Mouse (Mus musculus) heart, adult 2 months (tissue): ENCODE measurements around the gene Tln1. TPM values are rescaled to one million over a fixed set of nuclear protein-coding genes. Genes with fewer than 3 reads are reported as not detected.

Experiments
- DNase-seq, 2 experiments: peaks; one replicate each; pipeline ENCODE4 v3.0.0; 2021
- H3K27ac ChIP-seq: fragments of 200-600 bp; 2 replicates; pipeline ENCODE4 v1.8.1; 2022
- H3K27me3 ChIP-seq: fragments of 200-500 bp; 2 replicates; pipeline ENCODE4 v1.6.1; 2012; ENCODE audit warnings: mild to moderate bottlenecking, low read length, inconsistent platforms, mixed read lengths; ENCODE audit not compliant: control insufficient read depth, insufficient read depth
- H3K36me3 ChIP-seq: fragments of 200-500 bp; 2 replicates; pipeline ENCODE4 v1.6.1; 2012; ENCODE audit warnings: low read length, inconsistent platforms; ENCODE audit not compliant: control insufficient read depth, insufficient read depth
- H3K4me1 ChIP-seq: fragments of 200-500 bp; 2 replicates; pipeline ENCODE4 v1.6.1; 2011; ENCODE audit warnings: low read length; ENCODE audit not compliant: control insufficient read depth, insufficient read depth
- H3K4me3 ChIP-seq: fragments of 200-600 bp; 2 replicates; pipeline ENCODE4 v1.8.1; 2022
- H3K79me2 ChIP-seq: fragments of 200-500 bp; replicated peaks from 2 replicates; pipeline ENCODE4 v1.6.1; 2012; ENCODE audit warnings: mild to moderate bottlenecking, inconsistent platforms, low read length, moderate library complexity, mixed read lengths; ENCODE audit not compliant: control insufficient read depth, insufficient read depth
- H3K9ac ChIP-seq: fragments of 200-500 bp; 2 replicates; pipeline ENCODE4 v1.6.1; 2012; ENCODE audit warnings: low read depth, mild to moderate bottlenecking, control low read depth, inconsistent platforms, low read length, mixed read lengths
- CTCF ChIP-seq: fragments of 200-600 bp; IDR thresholded peaks from 2 replicates; pipeline ENCODE4 v1.8.1; 2022; ENCODE audit warnings: antibody characterized with exemption, mild to moderate bottlenecking, moderate library complexity
- EP300 ChIP-seq: fragments of 200-500 bp; IDR thresholded peaks from 2 replicates; pipeline ENCODE4 v1.6.1; 2011; ENCODE audit warnings: low read depth, low read length, control low read depth; ENCODE audit not compliant: insufficient read depth
- POLR2A ChIP-seq: fragments of 200-500 bp; IDR thresholded peaks from 2 replicates; pipeline ENCODE4 v1.6.1; 2011; ENCODE audit warnings: mild to moderate bottlenecking, low read depth, low read length, control low read depth; ENCODE audit not compliant: insufficient read depth
- WGBS: fragments of 180-500 bp; shearing (Covaris S2); methylation state at CpG from one replicate; pipeline ENCODE4 v1.1.7; 2018; 5-methylcytosine and 5-hydroxymethylcytosine counted together
- intact Hi-C: fragments of 180-260 bp; cut with DNase I; formaldehyde crosslinking; loops from one replicate; pipeline ENCODE4 v1.15.1; 2025
- polyA plus RNA-seq: library from polyadenylated mRNA; depleted of rRNA; stranded (reverse); fragments of >200 nt; gene quantifications from 2 replicates; pipeline ENCODE4 v1.2.3, GENCODE M21; 2012
- total RNA-seq, 2 experiments: library from RNA; stranded (reverse); gene quantifications; 2 replicates each; pipeline ENCODE4 v1.2.3; 2021

Gene Tln1
- total and polyA plus RNA-seq, 3 experiments = 53.1 to 109 (median 105) TPM

DNA sequence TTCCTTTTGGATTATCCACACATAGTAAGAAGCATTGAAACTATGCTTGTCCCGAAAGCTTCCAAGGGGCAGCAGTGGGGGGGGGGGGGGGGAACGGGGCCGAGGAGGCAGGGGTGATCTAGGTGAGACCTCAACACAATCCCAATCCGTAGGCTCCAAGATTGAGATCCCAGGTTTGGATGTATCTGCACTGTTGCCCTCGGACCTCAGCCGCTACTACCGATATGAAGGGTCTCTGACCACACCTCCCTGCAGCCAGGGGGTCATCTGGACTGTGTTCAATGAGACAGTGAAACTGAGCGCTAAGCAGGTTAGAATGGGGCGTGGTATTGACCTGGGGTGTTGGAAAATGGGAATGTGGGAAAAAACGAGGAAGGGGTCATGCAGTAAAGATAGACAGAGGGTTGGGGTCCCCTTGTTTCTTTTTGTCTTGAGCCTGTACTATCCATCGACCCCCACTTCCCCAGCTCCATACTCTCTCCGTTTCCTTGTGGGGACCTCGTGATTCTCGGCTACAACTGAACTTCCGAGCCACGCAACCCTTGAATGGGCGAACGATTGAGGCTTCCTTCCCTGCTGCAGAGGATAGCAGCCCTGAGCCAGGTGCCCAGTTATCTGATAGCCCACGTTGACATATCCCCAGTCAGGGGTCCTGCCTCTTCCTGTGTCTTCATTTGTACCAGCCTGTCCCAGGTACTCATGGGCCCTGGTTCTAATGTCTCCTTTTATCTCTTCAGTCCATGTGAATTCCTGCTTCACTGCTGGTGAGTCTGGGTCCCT, 50.6 kb downstream of the Tln1 start:
- no peak for DNase-seq
- H3K4me1 ChIP-seq = peaks cover 4% of the 10 kb centered on the region
- H3K27ac ChIP-seq = no peak overlapping the region
- H3K4me3 ChIP-seq = no peak overlapping the region
- no peak for TF ChIP-seq CTCF
- no peak for TF ChIP-seq EP300
- no peak for TF ChIP-seq POLR2A
- intact Hi-C loops = no loop called here
- no peaks in the 10 kb centered on the region for H3K36me3 ChIP-seq
- 62% methylated on average over 19 of the region's 19 CpGs for WGBS
- H3K9ac ChIP-seq = no peak overlapping the region
- H3K27me3 ChIP-seq = no peaks in the 10 kb centered on the region
- no peaks in the 10 kb centered on the region for H3K79me2 ChIP-seq

DNA sequence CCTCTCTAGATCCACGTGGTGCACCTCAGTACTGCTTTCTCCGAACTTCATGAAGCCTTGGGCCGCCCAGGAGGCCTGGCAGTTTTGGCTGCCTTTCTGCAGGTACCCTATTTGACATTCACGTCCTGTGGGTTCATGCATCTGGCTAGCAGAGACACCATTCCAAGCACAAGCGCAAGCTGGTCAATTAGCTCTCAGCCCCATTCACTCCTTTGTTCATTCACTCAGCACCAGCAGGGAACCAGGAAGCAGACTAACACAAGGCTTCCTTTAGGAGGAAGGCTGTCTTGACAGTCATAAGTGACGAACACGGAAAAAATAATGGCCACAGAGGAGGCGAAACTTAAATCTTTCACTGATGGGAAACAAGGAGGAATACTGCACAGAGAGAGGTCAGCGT, 53.4 kb downstream of the Tln1 start:
- Histone ChIP-seq H3K4me1 (peaks cover 4% of the 10 kb centered on the region), H3K4me3 (no peak overlapping the region), H3K9ac (no peak overlapping the region), H3K27ac (no peak overlapping the region), H3K79me2 (no peaks in the 10 kb centered on the region), H3K27me3 (no peaks in the 10 kb centered on the region), H3K36me3 (no peaks in the 10 kb centered on the region)
- DNase-seq = no peak
- 46% methylated on average over 9 of the region's 9 CpGs for WGBS
- TF ChIP-seq CTCF = no peak
- no peak for TF ChIP-seq EP300
- no peak for TF ChIP-seq POLR2A
- intact Hi-C loops = no loop called here

- H3K36me3 ChIP-seq = no peaks in the 10 kb centered on the region
- H3K27me3 ChIP-seq = no peaks in the 10 kb centered on the region
- intact Hi-C loops = no loop called here
- H3K79me2 ChIP-seq = no peaks in the 10 kb centered on the region
- TF ChIP-seq CTCF (0 out of 2 replicates have a peak, but pooled peaks have one; percentile 15), EP300 (no peak), POLR2A (peak; percentile 50; the same call in 1 of the 2 replicates)
- 8% methylated on average over 13 of the region's 13 CpGs for WGBS
- peaks cover 4% of the 10 kb centered on the region for H3K4me1 ChIP-seq
- no peak overlapping the region for H3K27ac ChIP-seq
- H3K9ac ChIP-seq = peak overlapping the region; percentile 49
- peak; percentile 60 for DNase-seq
- peak overlapping the region; percentile 44 for H3K4me3 ChIP-seq
Observed at GRCm38 (mm10) chr4:43508666-43508997, 53.9 kb downstream of the Tln1 start.

DNA sequence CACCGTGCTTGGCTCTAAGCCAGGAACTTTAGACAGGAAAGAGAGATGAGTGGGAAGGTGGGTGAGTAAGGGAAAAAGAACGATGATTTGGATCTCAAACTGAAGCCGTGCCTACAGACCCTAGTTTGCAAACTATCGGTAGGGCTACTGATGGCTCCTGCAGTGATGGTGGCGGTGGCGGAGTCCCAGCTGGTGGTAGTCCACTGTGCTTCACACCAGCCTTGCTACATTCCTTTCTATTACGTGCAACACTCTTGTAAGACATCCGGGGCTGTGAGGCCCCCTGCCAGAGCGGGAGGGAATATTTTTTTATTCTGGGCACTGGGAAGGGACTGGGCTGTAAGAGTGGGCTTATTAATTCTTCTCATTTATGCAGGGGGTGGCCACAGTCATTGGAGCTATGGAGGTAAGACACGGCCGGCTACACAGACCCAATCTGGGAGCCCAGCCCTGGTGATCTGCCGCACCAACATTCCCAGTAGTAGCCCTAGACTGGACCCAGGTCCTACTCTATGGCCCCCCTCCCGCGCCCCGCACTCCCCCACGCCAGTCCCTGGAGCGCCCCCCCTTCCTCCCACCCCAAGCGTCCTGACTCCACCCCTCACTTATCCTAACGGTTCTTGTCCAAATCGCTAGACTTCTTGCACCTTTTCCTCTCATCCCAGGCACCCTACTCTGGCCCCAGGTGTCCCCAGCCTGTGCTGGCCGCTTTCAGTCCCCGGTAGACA, 54.4 kb downstream of the Tln1 start:
- intact Hi-C loops = no loop called here
- Histone ChIP-seq H3K27me3 (no peaks in the 10 kb centered on the region), H3K36me3 (no peaks in the 10 kb centered on the region), H3K79me2 (no peaks in the 10 kb centered on the region), H3K9ac (peak overlapping the region; percentile 49), H3K4me1 (peaks cover 4% of the 10 kb centered on the region), H3K27ac (no peak overlapping the region), H3K4me3 (peak overlapping the region; percentile 44)
- TF ChIP-seq CTCF (no peak), EP300 (no peak)
- WGBS = 8% methylated on average over 20 of the region's 22 CpGs
- DNase-seq = peak in 1 of 2 experiments; percentile 21

DNA sequence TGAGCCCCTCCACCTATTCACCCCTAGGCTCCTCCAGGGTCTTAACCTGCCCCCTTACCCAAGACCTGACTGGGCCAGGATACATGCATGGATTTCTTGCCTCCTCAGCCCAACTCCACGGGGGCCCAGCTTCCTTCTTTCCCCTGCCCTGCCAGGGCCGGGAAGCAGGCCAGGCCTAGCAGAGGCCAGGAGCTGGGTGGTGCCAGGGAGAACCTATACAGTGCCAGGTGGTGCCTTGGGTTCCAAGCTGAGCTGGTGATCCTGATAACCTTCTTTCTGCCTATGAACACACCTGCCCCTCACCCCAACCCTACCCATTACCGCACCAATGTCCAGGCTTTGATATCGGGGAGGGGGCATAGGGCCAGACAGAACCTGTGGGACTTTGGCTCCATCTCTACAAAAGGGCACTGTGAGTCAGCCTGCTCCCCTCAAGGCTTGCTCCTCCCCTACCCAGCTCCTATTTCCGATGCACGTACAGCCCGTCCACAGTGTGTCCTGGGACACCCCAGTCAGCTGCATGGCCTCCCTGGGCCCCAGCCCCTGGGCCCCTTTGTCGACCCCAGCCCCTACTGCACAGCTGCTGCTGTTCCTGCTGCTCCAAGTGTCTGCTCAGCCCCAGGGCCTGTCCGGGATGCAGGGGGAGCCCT, 55.8 kb downstream of the Tln1 start, which contains the start of gene Car9:
Gene Car9, plus strand, starts transcription at position 431 of the 650 bp plus-strand sequence.
- H3K79me2 ChIP-seq = no peaks in the 10 kb centered on the region
- peak; percentile 33 to 40 for DNase-seq
- whole genome bisulfite sequencing = 58% methylated on average over 9 of the region's 9 CpGs
- no peak within 1 kb of the TSS for H3K9ac ChIP-seq
- no peak within 1 kb of the TSS for H3K4me3 ChIP-seq
- H3K4me1 ChIP-seq = peaks cover 4% of the 10 kb centered on the region
- intact Hi-C loops = no loop called here
- H3K27ac ChIP-seq = no peak within 1 kb of the TSS
- H3K27me3 ChIP-seq = no peaks in the 10 kb centered on the region
- TF ChIP-seq CTCF = no peak
- TF ChIP-seq POLR2A = no peak
- TF ChIP-seq EP300 = no peak
- no peaks in the 10 kb centered on the region for H3K36me3 ChIP-seq

- Histone ChIP-seq H3K27ac (no peak overlapping the region), H3K36me3 (no peaks in the 10 kb centered on the region), H3K27me3 (no peaks in the 10 kb centered on the region), H3K79me2 (no peaks in the 10 kb centered on the region), H3K4me3 (no peak overlapping the region), H3K4me1 (peaks cover 4% of the 10 kb centered on the region), H3K9ac (no peak overlapping the region)
- DNase-seq = no peak
- TF ChIP-seq POLR2A (no peak), EP300 (no peak)
- WGBS = 95% methylated on average over 8 of the region's 8 CpGs
- intact Hi-C loops = no loop called here
Observed at GRCm38 (mm10) chr4:43506074-43506473, 56.4 kb downstream of the Tln1 start.
